39 mouse cellular contexts compared by ENCODE assay signal in the genomic region with DNA sequence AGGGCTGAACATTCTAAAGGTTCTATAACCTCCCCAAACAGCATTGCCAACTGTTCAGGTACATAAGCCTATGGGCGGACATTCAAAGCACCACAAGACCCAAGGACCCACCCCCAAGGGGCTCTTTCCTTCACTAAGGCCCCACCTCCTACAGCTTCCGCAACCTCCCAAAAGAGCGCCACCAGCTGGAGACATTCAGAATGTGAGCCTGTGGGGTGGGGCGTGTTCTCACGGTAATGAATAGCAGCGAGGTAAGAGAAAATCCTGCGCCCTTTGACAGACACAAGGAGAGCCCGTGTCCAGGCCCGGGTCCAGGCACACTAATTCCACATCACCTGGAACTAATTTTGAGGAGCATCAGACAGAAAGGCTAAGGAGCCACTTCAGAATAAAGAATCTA. TPM values are rescaled to one million over a fixed set of nuclear protein-coding genes. Genes with fewer than 3 reads are reported as not detected.
A peak's percentile ranks its signal among the peaks of the same experiment; 100 is the strongest.
DNase-seq lines count a peak whose midpoint lies in the region; ATAC-seq and TF ChIP-seq lines count a peak whose summit lies in the region.
"Had no signal": no experiment of that assay in that cellular context is flagged by ENCODE, and none has a peak within 500 bp of the region (broad histone marks: within the 10 kb centered on the region; RNA-seq: fewer than 3 reads in every experiment).

No protein-coding gene starts in this region.

- TF ChIP-seq RAD21 in MEL (IDR thresholded peaks at IDR 0.05; ENCODE audit: low read depth, low read length), result no peak

- no peak overlapping the region for H3K4me3 ChIP-seq in forebrain, postnatal 0 days (ENCODE audit: low read depth, low read length)
- no peak overlapping the region for H3K4me3 ChIP-seq in forebrain, embryonic 11.5 days (ENCODE audit: low read depth, low read length)
- no peak overlapping the region for H3K4me3 ChIP-seq in midbrain, postnatal 0 days (ENCODE audit: low read depth, low read length)
- H3K4me3 ChIP-seq in midbrain, embryonic 13.5 days (replicated peaks), result no peak overlapping the region
- no peak overlapping the region for H3K4me3 ChIP-seq in MEL (ENCODE audit: control insufficient read depth in 1 of 2, insufficient read depth in 1 of 2, low read depth in 2 of 2, low read length in 2 of 2)
- H3K4me3 ChIP-seq in stomach, postnatal 0 days (ENCODE audit: low read depth, low read length), result no peak overlapping the region
- H3K4me3 ChIP-seq in liver, embryonic 11.5 days (ENCODE audit: low read depth, low read length), result no peak overlapping the region
- H3K4me3 ChIP-seq: embryonic facial prominence, embryonic 13.5 days; forebrain, embryonic 10.5 days; hindbrain, embryonic 12.5 days; liver, embryonic 15.5 days; lung, embryonic 15.5 days; neural tube, embryonic 13.5 days had no signal

- ATAC-seq in forebrain, postnatal 0 days, result no peak
- ATAC-seq in forebrain, embryonic 11.5 days (replicated peaks; ENCODE audit: low FRiP score), result no peak
- ATAC-seq in midbrain, postnatal 0 days (ENCODE audit: low FRiP score), result no peak
- ATAC-seq in midbrain, embryonic 13.5 days, result no peak
- ATAC-seq in stomach, postnatal 0 days (ENCODE audit: low FRiP score, low TSS enrichment), result no peak
- no peak for ATAC-seq in liver, embryonic 11.5 days (replicated peaks; ENCODE audit: low FRiP score)
- ATAC-seq: forebrain, embryonic 16.5 days; intestine, postnatal 0 days; Patski had no signal

- WGBS in forebrain, postnatal 0 days, result 63% methylated on average over 9 of the region's 9 CpGs
- 62% methylated on average over 9 of the region's 9 CpGs for WGBS in forebrain, embryonic 11.5 days
- 76% methylated on average over 9 of the region's 9 CpGs for WGBS in midbrain, postnatal 0 days
- 80% methylated on average over 9 of the region's 9 CpGs for WGBS in midbrain, embryonic 13.5 days
- 74% methylated on average over 9 of the region's 9 CpGs for WGBS in stomach, postnatal 0 days
- 67% methylated on average over 9 of the region's 9 CpGs for WGBS in liver, embryonic 11.5 days

- peak; percentile 15; the same call in 1 of the 2 replicates for TF ChIP-seq CTCF in forebrain, postnatal 0 days (IDR thresholded peaks at IDR 0.05; ENCODE audit: low read depth)
- TF ChIP-seq CTCF in midbrain, postnatal 0 days (IDR thresholded peaks at IDR 0.05), result peak; percentile 18; the same call in 1 of the 2 replicates
- TF ChIP-seq CTCF in MEL (IDR thresholded peaks at IDR 0.05 in 2 of 3, conservative IDR thresholded peaks at IDR 0.05 in 1 of 3; ENCODE audit: control insufficient read depth in 1 of 3, insufficient read depth in 1 of 3, low read depth in 2 of 3, low read length in 3 of 3, poor library complexity in 1 of 3, severe bottlenecking in 1 of 3), result peak; percentile 8 to 23 (median 9); a peak in 2 of 6 replicates
- peak; percentile 11; the same call in 1 of the 2 replicates for TF ChIP-seq CTCF in stomach, postnatal 0 days (IDR thresholded peaks at IDR 0.05; ENCODE audit: low read depth)

- H3K27ac ChIP-seq in forebrain, postnatal 0 days (ENCODE audit: low read depth, low read length), result no peak overlapping the region
- no peak overlapping the region for H3K27ac ChIP-seq in forebrain, embryonic 11.5 days (ENCODE audit: low read depth, low read length)
- H3K27ac ChIP-seq in midbrain, postnatal 0 days (ENCODE audit: low read depth, low read length), result no peak overlapping the region
- H3K27ac ChIP-seq in midbrain, embryonic 13.5 days, result no peak overlapping the region
- H3K27ac ChIP-seq in MEL (ENCODE audit: control insufficient read depth, low read depth, low read length), result no peak overlapping the region
- no peak overlapping the region for H3K27ac ChIP-seq in stomach, postnatal 0 days (replicated peaks)
- no peak overlapping the region for H3K27ac ChIP-seq in liver, embryonic 11.5 days (ENCODE audit: low read depth, low read length)
- H3K27ac ChIP-seq: embryonic facial prominence, embryonic 13.5 days; forebrain, embryonic 10.5 days; hindbrain, embryonic 12.5 days; liver, embryonic 15.5 days; lung, embryonic 15.5 days; neural tube, embryonic 13.5 days had no signal

- no peak for TF ChIP-seq EP300 in MEL (IDR thresholded peaks at IDR 0.05; ENCODE audit: low read depth in 1 of 2, low read length in 2 of 2)
- no peak for TF ChIP-seq EP300 in stomach, postnatal 0 days (optimal IDR thresholded peaks at IDR 0.05)

- DNase-seq in forebrain, postnatal 0 days, result no peak
- DNase-seq in forebrain, embryonic 11.5 days (ENCODE audit: low spot score), result no peak
- no peak for DNase-seq in midbrain, postnatal 0 days (ENCODE audit: low spot score)
- no peak for DNase-seq in MEL (ENCODE audit: low read depth, low spot score)
- DNase-seq in stomach, postnatal 0 days (ENCODE audit: low spot score), result no peak
- DNase-seq in liver, embryonic 11.5 days (ENCODE audit: low spot score), result no peak
- DNase-seq in spleen, postnatal 14 days (ENCODE audit: low spot score in 2 of 2), result no peak
- DNase-seq: adrenal gland, postnatal 25 days; cerebellum, adult 11-12 months; cerebellum, adult 9-11 months; gastrocnemius, postnatal 10 days; heart, postnatal 14 days; kidney, adult 9 months; kidney, postnatal 10 days; left cerebral cortex, postnatal 4 days; liver; lung, postnatal 36 days; right cerebral cortex, postnatal 4 days; thymus, adult 2 months; thymus, postnatal 36 days had no signal

- no peak for TF ChIP-seq POLR2A in MEL (IDR thresholded peaks at IDR 0.05; ENCODE audit: control insufficient read depth in 1 of 2, insufficient read depth in 1 of 2, low read depth in 1 of 2, low read length in 2 of 2, poor library complexity in 1 of 2)

- no peak overlapping the region for H3K4me2 ChIP-seq in forebrain, postnatal 0 days (ENCODE audit: low read depth)
- no peak overlapping the region for H3K4me2 ChIP-seq in forebrain, embryonic 11.5 days (ENCODE audit: low read depth, low read length, severe bottlenecking)
- H3K4me2 ChIP-seq in midbrain, postnatal 0 days (ENCODE audit: low read depth, low read length, poor library complexity, severe bottlenecking), result no peak overlapping the region
- no peak overlapping the region for H3K4me2 ChIP-seq in midbrain, embryonic 13.5 days (replicated peaks)
- no peak overlapping the region for H3K4me2 ChIP-seq in stomach, postnatal 0 days (replicated peaks; ENCODE audit: low read depth)
- H3K4me2 ChIP-seq in liver, embryonic 11.5 days, result no peak overlapping the region
- H3K4me2 ChIP-seq: embryonic facial prominence, embryonic 13.5 days; hindbrain, embryonic 12.5 days; liver, embryonic 15.5 days; lung, embryonic 15.5 days; midbrain, embryonic 11.5 days; neural tube, embryonic 13.5 days had no signal

- H3K9me3 ChIP-seq in forebrain, postnatal 0 days (ENCODE audit: low read length), result no peaks in the 10 kb centered on the region
- no peaks in the 10 kb centered on the region for H3K9me3 ChIP-seq in forebrain, embryonic 11.5 days (ENCODE audit: control insufficient read depth, low read length)
- H3K9me3 ChIP-seq in midbrain, postnatal 0 days (ENCODE audit: low read length), result no peaks in the 10 kb centered on the region
- 0 out of 2 replicates have a peak, but pooled peaks cover 4% of the 10 kb centered on the region for H3K9me3 ChIP-seq in midbrain, embryonic 13.5 days
- no peaks in the 10 kb centered on the region for H3K9me3 ChIP-seq in MEL (replicated peaks; ENCODE audit: insufficient read depth, low read length)
- no peaks in the 10 kb centered on the region for H3K9me3 ChIP-seq in stomach, postnatal 0 days (ENCODE audit: control insufficient read depth, low read length)
- H3K9me3 ChIP-seq in liver, embryonic 11.5 days (ENCODE audit: control insufficient read depth, low read length), result peaks cover 2% of the 10 kb centered on the region; the same call in 1 of the 2 replicates
- H3K9me3 ChIP-seq: G1E; liver, embryonic 15.5 days; lung, embryonic 15.5 days had no signal

- no peaks in the 10 kb centered on the region for H3K4me1 ChIP-seq in forebrain, postnatal 0 days (ENCODE audit: insufficient read depth)
- no peaks in the 10 kb centered on the region for H3K4me1 ChIP-seq in forebrain, embryonic 11.5 days (replicated peaks; ENCODE audit: control insufficient read depth, insufficient read depth, low read length)
- H3K4me1 ChIP-seq in midbrain, postnatal 0 days (ENCODE audit: insufficient read depth, low read length), result no peaks in the 10 kb centered on the region
- H3K4me1 ChIP-seq in midbrain, embryonic 13.5 days (replicated peaks), result no peaks in the 10 kb centered on the region
- H3K4me1 ChIP-seq in MEL (ENCODE audit: control insufficient read depth in 1 of 2, insufficient read depth in 2 of 2, low read length in 2 of 2), result no peaks in the 10 kb centered on the region
- no peaks in the 10 kb centered on the region for H3K4me1 ChIP-seq in stomach, postnatal 0 days (replicated peaks; ENCODE audit: control insufficient read depth, insufficient read depth)
- H3K4me1 ChIP-seq in liver, embryonic 11.5 days (replicated peaks; ENCODE audit: control insufficient read depth, insufficient read depth, low read length), result no peaks in the 10 kb centered on the region
- H3K4me1 ChIP-seq: liver, embryonic 15.5 days had no signal

- no peaks in the 10 kb centered on the region for H3K27me3 ChIP-seq in forebrain, postnatal 0 days (ENCODE audit: insufficient read depth, low read length)
- H3K27me3 ChIP-seq in forebrain, embryonic 11.5 days (ENCODE audit: control insufficient read depth, insufficient read depth, low read length), result no peaks in the 10 kb centered on the region
- no peaks in the 10 kb centered on the region for H3K27me3 ChIP-seq in midbrain, postnatal 0 days (ENCODE audit: insufficient read depth, low read length)
- H3K27me3 ChIP-seq in midbrain, embryonic 13.5 days, result 0 out of 2 replicates have a peak, but pooled peaks cover 3% of the 10 kb centered on the region
- no peaks in the 10 kb centered on the region for H3K27me3 ChIP-seq in MEL (ENCODE audit: control insufficient read depth in 1 of 2, insufficient read depth in 2 of 2, low read length in 2 of 2)
- no peaks in the 10 kb centered on the region for H3K27me3 ChIP-seq in stomach, postnatal 0 days (ENCODE audit: control insufficient read depth, insufficient read depth, low read length)
- H3K27me3 ChIP-seq in liver, embryonic 11.5 days (replicated peaks; ENCODE audit: control insufficient read depth, insufficient read depth, low read length), result no peaks in the 10 kb centered on the region
- H3K27me3 ChIP-seq: liver, embryonic 15.5 days; lung, embryonic 15.5 days; neural tube, embryonic 13.5 days; Patski had no signal

- no peak overlapping the region for H3K9ac ChIP-seq in forebrain, postnatal 0 days
- H3K9ac ChIP-seq in forebrain, embryonic 11.5 days (ENCODE audit: low read length), result no peak overlapping the region
- H3K9ac ChIP-seq in midbrain, postnatal 0 days (replicated peaks; ENCODE audit: low read length, poor library complexity, severe bottlenecking), result no peak overlapping the region
- no peak overlapping the region for H3K9ac ChIP-seq in midbrain, embryonic 13.5 days (replicated peaks)
- H3K9ac ChIP-seq in MEL (ENCODE audit: control insufficient read depth, low read depth, low read length, poor library complexity, severe bottlenecking), result no peak overlapping the region
- no peak overlapping the region for H3K9ac ChIP-seq in stomach, postnatal 0 days (ENCODE audit: low read length)
- H3K9ac ChIP-seq in liver, embryonic 11.5 days (ENCODE audit: low read depth, low read length), result no peak overlapping the region
- H3K9ac ChIP-seq: embryonic facial prominence, embryonic 13.5 days; hindbrain, embryonic 12.5 days; liver, embryonic 15.5 days; lung, embryonic 15.5 days; neural tube, embryonic 13.5 days had no signal

- H3K36me3 ChIP-seq in forebrain, postnatal 0 days (ENCODE audit: insufficient read depth), result no peaks in the 10 kb centered on the region
- H3K36me3 ChIP-seq in forebrain, embryonic 11.5 days (ENCODE audit: control insufficient read depth, insufficient read depth, low read length), result no peaks in the 10 kb centered on the region
- no peaks in the 10 kb centered on the region for H3K36me3 ChIP-seq in midbrain, postnatal 0 days (ENCODE audit: insufficient read depth, low read length)
- H3K36me3 ChIP-seq in midbrain, embryonic 13.5 days, result no peaks in the 10 kb centered on the region
- no peaks in the 10 kb centered on the region for H3K36me3 ChIP-seq in MEL (ENCODE audit: control insufficient read depth in 1 of 2, insufficient read depth in 2 of 2, low read length in 2 of 2)
- no peaks in the 10 kb centered on the region for H3K36me3 ChIP-seq in stomach, postnatal 0 days (ENCODE audit: control insufficient read depth, insufficient read depth, low read length)
- H3K36me3 ChIP-seq in liver, embryonic 11.5 days (ENCODE audit: control insufficient read depth, insufficient read depth, low read length), result no peaks in the 10 kb centered on the region
- H3K36me3 ChIP-seq: embryonic facial prominence, embryonic 13.5 days; forebrain, embryonic 10.5 days; G1E; hindbrain, embryonic 12.5 days; liver, embryonic 15.5 days; lung, embryonic 15.5 days; neural tube, embryonic 13.5 days had no signal

- H3K79me2 ChIP-seq in MEL (ENCODE audit: control insufficient read depth, insufficient read depth, low read length, poor library complexity), result no peaks in the 10 kb centered on the region; the same call in 1 of the 2 replicates

RNA-seq across cellular contexts. Expression of a gene that starts 20.5 kb away (rescaled TPM):
- 0.08 and 0.29 TPM in 2 replicates for total RNA-seq in forebrain, postnatal 0 days (2014; rRNA removed)
- polyA plus RNA-seq in forebrain, postnatal 0 days (2015; fragmentation: Nextera tagmentation; extraction: Ambion mirVana), result 0.04 and 0.27 TPM in 2 replicates
- 1.2 and 1.3 TPM in 2 replicates for polyA plus RNA-seq in forebrain, embryonic 11.5 days (2014; fragmentation: Nextera tagmentation; extraction: Ambion mirVana)
- total RNA-seq in midbrain, postnatal 0 days (2014; rRNA removed), result not detected in 2 replicates
- 0.05 and 0.10 TPM in 2 replicates for polyA plus RNA-seq in midbrain, postnatal 0 days (2015; fragmentation: Nextera tagmentation; extraction: Ambion mirVana)
- polyA plus RNA-seq in midbrain, embryonic 13.5 days (2015; fragmentation: Nextera tagmentation; extraction: Ambion mirVana), result 0.24 and 0.44 TPM in 2 replicates
- total RNA-seq in MEL (2012; rRNA removed), result not detected in 2 replicates
- polyA plus RNA-seq in MEL (2012; ENCODE audit: insufficient read depth in 1 of 2, insufficient read length in 2 of 2, low read depth in 1 of 2, low replicate concordance in 2 of 2, missing spikeins in 1 of 2), result not detected
- 0.17 and 0.31 TPM in 2 replicates for polyA plus RNA-seq in stomach, postnatal 0 days (2015; fragmentation: Nextera tagmentation; extraction: Ambion mirVana)
- 0.04 and 0.15 TPM in 2 replicates for polyA plus RNA-seq in liver, embryonic 11.5 days (2014; fragmentation: Nextera tagmentation; extraction: Ambion mirVana)
- total RNA-seq: adrenal gland, adult 18-20 months; adrenal gland, postnatal 25 days; G1E; megakaryocyte, adult 5-6 weeks had no signal
- polyA plus RNA-seq: G1E; intestine, postnatal 0 days; large intestine, adult 2 months; liver, embryonic 15.5 days; spleen, adult 2 months had no signal

RNA-seq across cellular contexts. Expression of a gene that starts 55.6 kb away (rescaled TPM):
- total RNA-seq in forebrain, postnatal 0 days (2014; rRNA removed), result 0.23 TPM in 1 of 2 replicates, not detected in the other
- not detected in 2 replicates for polyA plus RNA-seq in forebrain, postnatal 0 days (2015; fragmentation: Nextera tagmentation; extraction: Ambion mirVana)
- not detected in 2 replicates for polyA plus RNA-seq in forebrain, embryonic 11.5 days (2014; fragmentation: Nextera tagmentation; extraction: Ambion mirVana)
- total RNA-seq in midbrain, postnatal 0 days (2014; rRNA removed), result 0.76 TPM in 1 of 2 replicates, not detected in the other
- 0.12 TPM in 1 of 2 replicates, not detected in the other for polyA plus RNA-seq in midbrain, postnatal 0 days (2015; fragmentation: Nextera tagmentation; extraction: Ambion mirVana)
- polyA plus RNA-seq in midbrain, embryonic 13.5 days (2015; fragmentation: Nextera tagmentation; extraction: Ambion mirVana), result not detected in 2 replicates
- total RNA-seq in MEL (2012; rRNA removed), result 0.13 TPM in 1 of 2 replicates, not detected in the other
- polyA plus RNA-seq in MEL (2012; ENCODE audit: insufficient read depth in 1 of 2, insufficient read length in 2 of 2, low read depth in 1 of 2, low replicate concordance in 2 of 2, missing spikeins in 1 of 2), result not detected
- 0.10 TPM in 1 of 2 replicates, not detected in the other for polyA plus RNA-seq in stomach, postnatal 0 days (2015; fragmentation: Nextera tagmentation; extraction: Ambion mirVana)
- 0.14 TPM in 1 of 2 replicates, not detected in the other for polyA plus RNA-seq in liver, embryonic 11.5 days (2014; fragmentation: Nextera tagmentation; extraction: Ambion mirVana)
- total RNA-seq: adrenal gland, adult 18-20 months; adrenal gland, postnatal 25 days; G1E; heart, adult 8-10 months; heart, postnatal 14 days; left cerebral cortex, postnatal 4 days; megakaryocyte, adult 5-6 weeks had no signal
- polyA plus RNA-seq: embryonic facial prominence, embryonic 13.5 days; forebrain, embryonic 10.5 days; forebrain, embryonic 16.5 days; G1E; heart, embryonic 14.5 days; lung, embryonic 15.5 days; midbrain, embryonic 11.5 days; Patski; spleen, adult 2 months; stomach, embryonic 14.5 days had no signal
